Mouse (Mus musculus) lung, adult 18-20 months (tissue): ENCODE measurements around the gene Traf6.
A peak's percentile ranks its signal among the peaks of the same experiment; 100 is the strongest.

Experiments used
- DNase-seq, 2 experiments: peaks; one replicate each; pipeline ENCODE4 v3.0.0; 2022; ENCODE audit warnings: mixed read lengths in 2 of 2

Traf6 gene

DNA sequence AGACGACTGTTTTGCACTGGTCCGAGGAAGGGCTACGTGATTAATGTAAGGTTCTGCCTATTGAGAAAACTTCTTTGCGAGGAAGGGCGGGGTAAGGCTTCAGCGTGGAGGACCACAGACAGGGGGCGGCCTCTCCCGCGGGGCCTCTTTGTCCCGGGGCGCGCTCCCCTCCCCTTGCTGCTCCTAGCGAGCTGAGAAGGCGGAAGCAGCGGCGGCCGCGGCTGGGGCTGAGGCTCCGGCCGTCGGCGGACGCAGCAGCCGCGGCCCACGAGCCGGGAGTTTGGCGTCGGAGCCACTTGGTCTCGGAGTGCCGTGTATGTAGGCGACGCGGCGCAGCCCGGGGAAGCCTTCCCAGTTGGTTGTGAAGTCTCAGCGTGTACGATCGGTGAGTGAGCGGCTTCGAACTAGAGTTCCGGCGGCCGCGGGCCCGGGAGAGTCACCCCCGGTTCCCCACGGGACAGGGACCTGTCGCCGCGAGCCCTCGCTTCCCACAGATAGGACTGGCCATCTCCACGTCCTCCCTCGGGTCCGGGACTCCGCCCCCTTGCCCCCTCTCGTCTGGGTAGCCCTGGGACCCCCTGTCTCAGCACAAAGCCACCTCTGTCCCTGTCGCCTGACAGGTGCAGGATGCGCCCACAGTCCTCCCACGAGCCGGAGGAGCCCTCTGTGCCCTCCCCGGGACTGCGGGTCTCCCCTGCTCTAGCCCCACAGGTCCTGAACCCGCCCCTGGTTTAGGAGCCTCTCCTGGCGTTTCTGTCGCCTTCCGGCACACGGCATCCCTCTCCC lies at the start of gene Traf6:
Gene Traf6 (plus strand): TSS at position 194 of the 786 bp plus-strand sequence.
- peak; percentile 87 to 91 for DNase-seq

DNA sequence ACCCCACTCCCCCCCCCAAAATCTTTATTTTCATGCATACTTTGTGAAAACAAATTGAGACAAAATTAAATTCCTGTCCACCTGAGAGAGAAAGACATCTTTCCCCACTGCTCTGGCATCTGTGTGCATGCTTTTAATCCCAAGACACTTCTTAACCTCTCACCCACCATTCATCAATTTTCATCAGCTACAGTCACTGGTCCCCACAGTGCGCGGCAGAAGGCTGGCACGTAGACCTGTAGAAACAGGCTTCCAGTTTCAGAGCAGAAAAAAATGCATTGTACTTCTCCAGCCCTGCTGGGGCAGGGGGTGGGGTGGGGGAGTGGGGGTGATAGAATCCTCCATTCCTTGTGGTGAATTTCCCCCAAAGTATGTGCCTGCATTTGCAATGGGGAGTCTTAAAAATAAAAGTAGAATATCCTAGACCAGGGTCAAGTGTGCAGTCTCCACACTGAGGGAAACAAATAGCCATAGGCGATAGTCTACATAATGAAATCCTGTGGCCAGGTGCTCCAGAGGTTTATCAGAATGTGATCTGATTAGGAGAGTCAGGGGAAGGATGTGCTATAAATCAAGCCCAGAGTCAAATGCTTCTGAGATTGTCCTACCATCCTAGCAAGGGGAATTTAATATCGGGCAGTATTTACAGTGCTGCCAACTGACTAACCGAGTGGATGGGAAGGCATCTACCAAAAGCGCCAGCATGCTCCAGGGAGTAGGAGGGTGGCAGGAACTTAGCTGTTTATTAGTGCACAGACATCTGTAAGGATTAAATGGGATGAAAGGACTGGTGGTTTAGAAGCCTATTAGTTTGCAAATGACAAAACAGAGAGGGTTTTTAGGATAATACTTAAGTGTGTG lies 39.0 kb upstream of the Traf6 start:
- DNase-seq, result no peak

DNA sequence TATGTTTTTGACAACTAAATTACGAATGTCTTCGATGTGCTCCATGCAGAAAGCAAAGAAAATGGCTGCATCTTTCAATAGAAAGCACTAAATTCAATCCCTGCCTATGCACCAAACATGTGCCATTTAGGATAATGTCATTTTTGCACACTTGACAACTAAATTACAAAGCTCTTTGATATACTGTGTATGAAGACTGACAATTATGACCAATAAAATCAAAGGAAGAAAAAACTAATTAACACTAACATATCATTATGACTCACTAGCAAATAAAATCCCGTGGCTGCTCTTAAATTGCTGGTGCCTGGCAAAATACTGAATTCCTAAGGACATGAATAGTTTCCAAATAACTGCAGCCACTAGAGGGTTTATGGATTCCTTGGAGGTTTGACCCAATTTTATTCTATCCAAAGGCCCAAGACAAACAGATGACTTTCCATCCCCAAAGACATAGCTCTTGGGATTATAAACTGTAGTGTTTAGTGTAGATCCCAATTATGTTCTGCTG lies 38.3 kb upstream of the Traf6 start:
- DNase-seq, result no peak

DNA sequence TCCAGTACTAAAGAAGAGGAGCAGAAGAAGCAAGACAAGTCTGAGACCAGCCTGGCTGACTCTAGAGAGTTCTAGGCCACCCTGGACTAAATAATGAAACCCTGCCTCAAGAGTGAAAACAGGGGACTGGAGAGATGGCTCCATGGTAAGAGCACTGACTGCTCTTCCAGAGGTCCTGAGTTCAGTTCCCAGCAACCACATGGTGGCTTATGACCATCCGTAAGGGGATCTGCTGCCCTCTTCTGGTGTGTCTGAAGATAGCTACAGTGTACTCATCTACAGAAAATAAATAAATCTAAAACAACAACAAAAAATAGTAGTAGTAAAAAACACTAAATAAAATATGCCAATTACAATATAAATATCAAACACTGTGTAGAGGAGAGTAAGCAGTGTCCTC lies 32.4 kb upstream of the Traf6 start:
- no peak for DNase-seq

DNA sequence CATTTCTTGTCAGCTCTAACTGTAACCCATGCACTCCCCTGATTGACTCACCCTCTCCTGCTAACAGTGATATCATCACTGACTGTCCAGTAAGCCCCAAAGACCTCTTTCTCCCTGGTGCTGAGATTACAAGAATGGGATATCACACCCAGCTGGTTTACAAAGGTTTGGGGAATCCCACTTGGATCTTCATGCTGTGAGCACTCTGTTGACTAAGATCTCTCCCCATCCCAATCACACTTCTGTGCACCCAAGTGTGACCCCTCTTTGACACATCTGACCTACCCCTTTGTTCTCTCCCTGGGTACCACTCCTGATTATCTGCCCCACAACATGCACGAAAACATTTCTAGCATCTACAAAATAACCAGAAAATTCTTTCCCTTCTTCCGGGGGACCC lies 29.9 kb upstream of the Traf6 start:
- no peak for DNase-seq

DNA sequence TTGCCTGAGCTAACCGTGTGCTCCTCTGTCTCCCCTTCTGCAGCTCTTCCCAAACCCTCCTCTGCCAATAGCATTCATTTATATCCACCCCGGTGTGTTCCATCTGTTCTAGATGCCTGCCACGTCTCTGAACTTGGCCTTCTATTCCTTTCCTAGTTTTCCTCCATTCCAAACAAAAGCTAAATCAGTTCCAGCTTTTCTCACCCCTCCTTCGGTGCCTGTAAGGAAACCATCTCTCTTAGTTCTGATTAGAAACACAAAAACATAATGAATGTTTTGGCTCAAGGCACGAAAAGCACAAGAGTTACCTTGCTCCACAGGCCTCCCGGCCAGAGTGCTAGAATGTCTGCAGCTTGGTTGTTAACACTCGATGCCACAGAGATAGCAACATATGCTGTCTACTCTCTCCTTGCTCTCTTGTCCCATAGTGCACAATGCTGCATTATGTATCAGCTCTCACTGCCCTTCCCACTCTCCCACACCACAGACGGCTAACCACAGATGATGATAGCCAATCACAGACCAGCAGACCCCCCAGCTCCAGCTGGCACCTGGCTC lies 29.0 kb upstream of the Traf6 start, which contains the start of the genes Rag1 and B230118H07Rik:
Gene Rag1 (minus strand): TSS at position 388 of the 558 bp plus-strand sequence.
Gene B230118H07Rik (minus strand): TSS at position 419 of the 558 bp plus-strand sequence.
- no peak for DNase-seq

DNA sequence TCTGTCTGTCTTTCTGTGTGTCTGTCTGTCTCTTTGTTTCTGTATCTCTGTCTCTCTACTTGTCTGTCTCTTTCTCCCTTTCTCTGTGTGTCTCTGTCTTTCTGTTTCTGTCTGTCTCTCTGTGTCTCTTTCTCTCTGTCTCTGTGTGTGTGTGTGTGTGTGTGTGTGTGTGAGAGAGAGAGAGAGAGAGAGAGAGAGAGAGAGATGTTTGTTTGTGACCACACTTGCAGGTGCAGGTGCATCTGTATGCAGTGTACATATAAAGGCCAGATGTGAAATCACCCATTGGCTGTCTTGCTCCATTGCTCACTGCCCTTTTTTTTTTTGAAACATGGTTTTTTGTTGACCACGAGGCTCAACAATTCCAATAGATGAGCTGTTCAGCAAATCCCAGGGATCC lies 27.8 kb upstream of the Traf6 start:
- no peak for DNase-seq

DNA sequence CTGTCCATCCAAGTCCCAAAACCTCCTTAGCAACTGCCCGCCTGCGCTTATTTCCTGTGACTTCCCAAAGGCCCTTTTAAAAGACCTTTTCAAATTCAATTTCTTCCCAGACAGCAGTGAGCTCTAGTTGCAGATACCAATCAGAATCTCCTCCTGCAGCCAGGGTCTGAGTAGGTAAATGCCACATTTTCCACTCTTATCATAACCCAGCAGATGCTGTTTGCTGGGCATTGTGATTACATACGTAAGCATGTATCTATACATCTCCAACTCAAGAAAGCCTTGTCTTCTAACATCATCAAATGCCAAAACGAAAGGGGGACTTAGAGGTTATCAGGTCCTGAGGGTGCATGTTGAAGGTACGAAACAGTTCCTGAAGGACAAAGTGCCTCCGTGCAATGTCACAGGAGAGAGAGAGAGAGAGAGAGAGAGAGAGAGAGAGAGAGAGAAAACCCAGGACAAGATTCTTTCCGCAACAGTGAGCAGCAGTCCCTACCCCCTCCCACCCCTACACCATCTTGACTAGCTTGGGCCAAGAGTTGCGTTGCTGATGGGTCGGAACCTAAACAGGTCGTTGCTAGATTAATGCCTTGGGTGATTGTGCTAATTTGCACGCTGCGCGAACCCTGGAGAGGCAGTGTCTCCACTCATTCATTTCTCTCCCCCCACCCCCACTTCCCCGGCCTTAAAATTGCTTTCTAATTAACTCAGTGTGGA lies 25.9 kb upstream of the Traf6 start:
- no peak for DNase-seq

DNA sequence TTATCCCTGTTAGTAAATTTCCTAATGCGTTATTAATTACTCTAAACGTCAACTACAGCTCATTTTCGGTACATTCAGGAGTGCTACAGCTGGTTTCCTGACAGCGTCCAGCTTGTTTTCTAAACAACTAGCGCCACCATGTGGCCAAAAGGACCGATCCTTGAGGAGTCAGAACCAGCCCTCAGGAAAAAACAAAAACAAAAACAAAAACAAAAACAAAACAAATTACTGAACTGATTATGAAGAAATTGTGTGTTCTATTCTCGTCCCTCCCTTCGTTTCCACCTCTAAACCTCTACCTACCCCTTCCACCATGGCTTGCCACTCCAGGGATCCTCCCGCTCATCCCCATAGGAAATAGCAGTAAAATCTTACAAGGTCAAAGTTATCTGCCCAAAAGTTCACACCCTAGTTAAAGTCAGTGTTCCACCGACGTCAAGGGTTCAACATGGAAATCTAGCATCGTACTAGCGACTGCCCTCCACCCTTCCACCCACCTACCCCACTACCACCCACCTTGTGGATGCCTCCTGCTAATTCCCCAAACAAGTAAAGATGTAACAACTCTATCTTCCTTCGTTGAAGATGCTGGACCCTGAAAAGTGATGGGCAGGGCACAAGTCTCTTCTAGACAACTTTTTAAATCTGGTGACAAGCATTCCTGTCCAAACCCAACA lies 25.2 kb upstream of the Traf6 start:
- peak; percentile 42 to 46 for DNase-seq

DNA sequence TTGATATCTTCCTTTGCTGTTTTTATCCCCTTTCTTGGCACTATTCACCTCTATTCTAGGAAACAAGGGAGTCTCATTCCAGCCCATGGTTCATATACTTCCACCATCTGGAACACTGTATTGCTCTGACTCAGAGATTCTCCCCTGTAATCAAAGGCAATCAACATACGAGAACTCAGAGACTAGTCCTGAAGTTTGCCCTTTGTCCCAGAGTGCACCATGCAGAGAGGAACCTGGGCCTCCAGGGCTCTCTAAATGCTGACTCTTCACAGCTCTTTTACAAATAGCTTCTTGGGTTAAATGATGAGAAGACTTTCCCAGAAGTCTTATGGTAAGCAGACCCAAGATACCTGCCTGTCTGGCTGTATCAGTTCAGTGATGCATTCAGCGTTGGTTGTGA lies 17.7 kb upstream of the Traf6 start:
- DNase-seq, result no peak

DNA sequence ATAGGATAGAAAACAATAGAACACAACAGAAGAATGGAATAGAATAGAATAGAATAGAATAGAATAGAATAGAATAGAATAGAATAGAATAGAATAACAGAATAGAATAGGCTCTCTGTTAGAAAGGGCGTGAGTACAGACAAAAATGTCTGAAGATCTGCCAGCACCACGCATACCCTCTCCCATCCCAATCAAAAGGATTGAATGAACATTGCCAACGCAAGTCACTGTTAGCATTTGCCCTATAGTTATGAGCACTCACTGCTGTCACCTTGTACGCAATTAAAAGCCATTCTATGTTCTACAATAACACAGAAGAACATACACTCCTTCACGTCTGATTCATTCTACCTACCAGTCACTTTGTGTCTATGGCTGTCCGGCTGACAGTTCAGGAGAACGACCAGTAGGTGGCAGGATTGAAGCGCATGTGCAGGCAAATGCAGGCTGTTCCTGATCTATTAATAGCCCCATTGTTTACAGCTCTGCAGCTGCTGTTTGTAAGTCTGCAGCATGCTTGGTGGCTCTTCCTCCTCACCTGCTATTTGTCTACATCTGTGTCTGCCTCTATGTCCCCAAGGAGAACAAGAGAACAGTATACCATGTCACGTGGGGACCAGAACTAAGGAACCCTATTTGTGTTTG lies 13.0 kb upstream of the Traf6 start:
- DNase-seq, result peak; percentile 55 to 68

DNA sequence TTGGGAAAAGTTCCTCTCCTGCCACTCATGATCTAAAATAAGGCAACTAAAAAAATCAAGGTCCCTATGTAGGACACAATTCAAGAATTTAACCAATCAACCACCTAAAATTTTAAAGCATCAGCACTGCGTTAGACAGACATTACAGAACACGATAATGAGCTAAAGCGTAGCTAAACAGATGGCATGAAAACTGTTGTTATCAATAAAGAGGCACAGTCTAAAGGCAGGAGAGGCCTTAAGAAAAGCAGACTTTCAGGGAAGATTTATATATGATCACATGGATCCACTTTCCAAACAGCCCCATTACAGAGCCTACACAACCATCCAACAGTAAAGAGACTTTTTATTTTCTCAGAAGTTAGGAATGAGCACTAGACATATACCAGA lies 12.5 kb upstream of the Traf6 start:
- DNase-seq, result no peak

DNA sequence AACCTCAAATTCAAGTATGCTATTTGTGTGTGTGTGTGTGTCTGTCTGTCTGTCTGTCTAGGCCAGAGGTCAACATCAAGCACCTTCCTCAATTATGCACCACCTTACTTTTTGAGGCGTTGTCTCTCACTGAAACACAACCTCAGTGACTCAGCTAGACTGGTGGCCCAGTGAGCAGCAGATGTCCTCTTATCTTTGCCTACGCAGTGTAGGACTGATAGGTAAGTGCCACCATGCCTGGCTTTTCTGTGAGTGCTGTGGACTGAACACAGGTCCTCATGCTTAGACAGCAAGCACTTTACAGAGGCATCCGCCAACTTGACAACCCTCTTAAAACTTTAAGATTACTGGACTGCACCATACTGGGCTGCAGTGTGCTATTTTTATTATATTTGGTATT lies 9.5 kb upstream of the Traf6 start:
- DNase-seq, result no peak

DNA sequence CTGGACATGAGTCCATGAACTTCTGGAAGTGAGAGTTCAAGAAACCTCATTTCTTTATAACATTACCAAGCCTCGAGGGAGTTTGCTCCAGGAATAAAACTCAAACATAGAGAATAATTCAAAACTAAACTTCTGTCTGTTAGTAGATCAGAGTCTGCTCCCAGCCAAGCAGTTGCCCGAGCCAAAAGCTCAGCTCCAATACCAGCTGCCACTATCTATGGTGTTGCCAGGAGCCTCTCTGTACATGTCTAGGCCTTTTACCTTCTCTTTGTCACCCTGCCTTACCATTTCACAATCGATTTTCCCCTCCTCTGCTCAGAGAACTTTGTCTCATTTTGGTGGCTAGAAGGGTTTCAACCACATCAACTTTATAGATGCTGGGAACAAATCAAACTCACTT lies 4.7 kb upstream of the Traf6 start:
- DNase-seq, result no peak

DNA sequence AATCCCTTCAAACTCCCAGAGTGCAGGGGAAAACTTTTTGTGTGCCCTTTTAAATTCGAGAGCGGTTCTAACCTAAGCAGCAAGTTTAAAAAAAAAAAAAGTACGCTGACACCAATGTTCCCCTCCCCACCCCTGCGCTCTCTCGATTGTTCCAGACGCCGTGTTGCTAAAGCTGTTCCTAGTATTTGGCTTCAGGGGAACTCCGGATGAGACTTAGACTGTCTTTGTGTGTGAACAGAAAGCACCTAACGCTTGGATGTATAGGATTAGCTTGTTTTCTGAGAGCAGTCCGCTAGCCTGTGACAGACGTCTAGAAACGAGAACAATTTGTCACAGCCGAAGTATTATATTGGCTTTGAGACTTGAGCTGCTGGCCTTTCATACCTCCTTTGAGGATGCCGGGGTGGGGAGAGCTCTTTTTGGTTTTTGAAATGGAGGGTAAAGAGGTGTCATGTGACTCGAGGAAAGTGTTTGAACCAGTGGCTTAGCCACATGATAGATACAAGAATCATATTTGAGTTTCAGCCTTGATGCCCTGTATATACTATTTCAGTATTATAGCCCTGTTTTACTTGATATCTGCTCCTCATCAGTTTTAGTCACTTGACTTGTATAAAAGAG lies 1.0 kb downstream of the Traf6 start:
- peak; percentile 9 to 20 for DNase-seq

DNA sequence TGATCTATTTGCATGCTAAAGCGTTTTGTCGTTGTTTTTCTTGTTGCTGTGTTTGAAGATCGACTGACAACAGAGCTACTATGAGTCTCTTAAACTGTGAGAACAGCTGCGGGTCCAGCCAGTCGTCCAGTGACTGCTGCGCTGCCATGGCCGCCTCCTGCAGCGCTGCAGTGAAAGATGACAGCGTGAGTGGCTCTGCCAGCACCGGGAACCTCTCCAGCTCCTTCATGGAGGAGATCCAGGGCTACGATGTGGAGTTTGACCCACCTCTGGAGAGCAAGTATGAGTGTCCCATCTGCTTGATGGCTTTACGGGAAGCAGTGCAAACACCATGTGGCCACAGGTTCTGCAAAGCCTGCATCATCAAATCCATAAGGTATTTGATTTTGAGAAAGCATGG lies 6.2 kb downstream of the Traf6 start:
- DNase-seq, result no peak

DNA sequence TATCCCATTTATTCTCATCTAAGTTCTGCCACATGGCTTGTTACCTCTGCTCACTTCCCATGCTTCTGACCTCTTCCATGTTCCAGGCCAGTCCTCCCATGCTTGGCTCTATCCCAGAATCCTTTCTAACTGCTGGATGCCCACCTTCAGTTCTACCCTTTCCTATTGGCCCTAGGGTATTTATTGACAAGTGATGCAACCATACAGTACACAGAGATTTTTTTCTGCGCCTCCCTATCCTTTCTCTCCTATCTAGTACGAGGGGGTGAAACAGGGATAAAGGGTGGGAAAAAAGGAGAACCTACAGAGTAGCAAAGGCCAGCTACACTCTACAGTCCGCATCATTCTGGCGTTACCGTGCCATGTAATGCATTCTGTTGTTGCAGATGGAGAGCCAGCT lies 9.8 kb downstream of the Traf6 start:
- no peak for DNase-seq

DNA sequence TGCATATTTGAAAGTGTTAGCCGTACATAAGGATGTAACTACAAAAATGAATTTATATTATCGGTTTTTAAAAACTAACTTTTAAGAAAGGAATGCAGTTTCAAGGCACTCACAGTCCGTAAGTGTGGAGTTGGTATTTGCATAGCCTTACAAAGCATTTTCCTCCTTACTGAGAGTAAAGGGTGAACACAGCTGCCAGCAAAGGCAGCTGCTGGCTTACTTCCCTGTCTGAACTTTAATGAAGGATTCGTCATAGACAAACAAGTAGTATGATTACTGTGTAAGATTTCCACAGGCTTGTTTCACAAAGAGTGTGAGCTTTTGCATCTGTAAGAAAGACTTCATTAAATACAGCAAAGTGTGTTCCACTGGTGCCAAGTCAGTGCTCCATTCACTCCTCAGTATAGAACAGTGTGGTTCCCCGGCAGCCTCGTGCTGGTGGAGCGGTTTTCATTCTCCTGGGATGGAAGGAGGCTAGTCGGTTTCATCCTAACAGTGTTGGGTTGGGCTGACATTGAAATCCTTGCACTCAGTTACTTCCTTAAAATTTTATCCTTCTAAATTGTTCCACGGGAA lies 12.1 kb downstream of the Traf6 start:
- DNase-seq, result peak; percentile 14 to 37

DNA sequence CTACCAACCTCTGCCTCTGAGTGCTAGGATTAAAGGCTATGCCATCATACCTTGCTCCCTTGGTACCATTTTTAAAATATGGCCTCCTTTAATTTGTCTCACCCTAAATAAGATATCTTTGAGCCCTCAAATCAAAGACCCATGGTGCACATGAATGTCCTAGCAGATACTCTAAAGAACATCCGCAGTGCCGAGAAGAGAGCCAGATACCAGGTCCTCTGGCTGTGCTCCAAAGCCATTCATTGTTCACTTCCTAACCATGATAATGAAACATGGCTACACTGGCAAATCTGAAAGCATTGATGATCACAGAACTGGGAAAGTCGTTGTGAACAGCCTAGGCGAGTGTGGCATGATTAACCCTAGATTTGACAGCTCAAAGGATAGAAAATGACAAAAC lies 14.8 kb downstream of the Traf6 start:
- no peak for DNase-seq

DNA sequence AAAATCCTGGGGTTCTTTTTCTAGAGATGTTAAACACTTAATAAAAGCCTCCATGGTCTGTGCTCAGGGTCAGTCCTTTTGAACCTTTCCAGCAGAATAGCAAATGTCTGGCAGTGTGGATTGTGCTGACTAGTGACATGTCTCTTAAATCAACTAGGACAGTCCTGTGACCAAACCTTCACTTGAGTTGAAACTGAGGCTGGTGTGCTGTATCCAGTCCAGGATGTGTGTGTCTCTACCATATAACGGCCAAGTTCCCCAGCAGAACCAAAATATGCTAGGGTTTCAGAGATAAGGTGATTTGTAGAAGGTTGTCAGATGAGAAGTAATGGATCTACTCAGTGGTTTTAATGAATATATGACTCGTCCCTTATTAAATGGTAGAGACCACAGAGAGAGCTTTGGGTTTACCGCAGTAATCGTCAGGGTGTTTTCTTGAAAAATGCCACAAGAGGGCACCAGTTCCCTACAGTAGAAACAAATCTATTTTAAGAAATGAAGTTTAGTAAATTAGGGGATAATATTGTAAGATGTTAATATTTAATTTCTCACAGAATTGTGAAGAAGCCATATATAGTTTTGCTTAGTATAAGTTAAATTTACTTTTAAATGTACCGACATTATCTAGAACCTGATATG lies 15.5 kb downstream of the Traf6 start:
- DNase-seq, result no peak
